Mouse (Mus musculus): ENCODE data around the gene 2210016L21Rik.

DNA sequence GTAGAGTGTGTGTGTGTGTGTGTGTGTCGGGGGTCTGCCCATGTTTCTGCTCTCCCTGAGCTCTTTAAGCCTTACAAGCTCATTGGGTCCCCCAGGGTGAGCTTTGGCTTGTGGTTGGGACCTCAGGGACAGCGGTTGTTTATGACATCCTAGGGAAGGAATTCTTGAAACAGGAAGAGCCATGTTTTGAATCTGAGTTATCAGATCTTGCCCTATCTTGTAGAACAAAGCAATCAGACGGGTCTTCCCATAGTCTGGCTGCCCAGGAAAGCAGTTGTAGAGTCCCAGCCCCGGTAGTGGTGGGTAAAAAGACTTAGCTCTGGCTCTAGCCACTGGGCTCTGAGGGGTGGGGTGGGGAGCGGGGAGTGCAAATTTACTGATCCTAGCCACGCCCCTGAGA lies 55.4 kb downstream of the 2210016L21Rik start:
- TF ChIP-seq EP300 (IDR thresholded peaks at IDR 0.05; ENCODE audit: insufficient read depth, low read depth, low read length), result no peak
- no peak for TF ChIP-seq CTCF (IDR thresholded peaks at IDR 0.05)

Measured in heart, adult 2 months (tissue).